Mouse (Mus musculus): Measurements from ENCODE around the gene Usp33. TPM values are rescaled to one million over a fixed set of nuclear protein-coding genes. Genes with fewer than 3 reads are reported as not detected.
"Not testable (repeated sequence)": the region's sequence is repeated elsewhere in the genome, so short reads cannot be mapped to it uniquely, and the experiment has no call there.

The Usp33 gene
- total and polyA plus RNA-seq, 2 experiments from 2014 or later = 16.4 to 21.7 TPM

GRCm38 (mm10) chr3:152305080-152305479, 41.2 kb upstream of the Usp33 start:
- TF ChIP-seq CTCF (IDR thresholded peaks at IDR 0.05; ENCODE audit: low read depth) = no peak
- no peak for TF ChIP-seq EP300 (IDR thresholded peaks at IDR 0.05; ENCODE audit: low read depth)
- no peaks in the 10 kb centered on the region for H3K9me3 ChIP-seq (replicated peaks; ENCODE audit: control insufficient read depth, low read length)
- H3K4me1 ChIP-seq (ENCODE audit: control insufficient read depth, insufficient read depth) = peaks cover 29% of the 10 kb centered on the region
- H3K36me3 ChIP-seq (replicated peaks; ENCODE audit: control insufficient read depth, insufficient read depth, low read length) = no peaks in the 10 kb centered on the region
- DNase-seq (ENCODE audit: low spot score) = peak; percentile 67
- no peak overlapping the region for H3K9ac ChIP-seq (replicated peaks; ENCODE audit: low read depth, low read length)
- ATAC-seq (ENCODE audit: insufficient read depth, low read depth) = peak; percentile 45
- H3K27me3 ChIP-seq (ENCODE audit: control insufficient read depth, insufficient read depth, low read length) = no peaks in the 10 kb centered on the region
- no peak overlapping the region for H3K4me2 ChIP-seq (ENCODE audit: low read depth, low read length)
- WGBS = 28% methylated on average over 8 of the region's 8 CpGs
- peak overlapping the region; percentile 98 for H3K27ac ChIP-seq (ENCODE audit: low read depth)
- H3K4me3 ChIP-seq (ENCODE audit: low read depth, low read length) = no peak overlapping the region

GRCm38 (mm10) chr3:152305971-152306370, 40.3 kb upstream of the Usp33 start:
- peak overlapping the region; percentile 98 for H3K27ac ChIP-seq (ENCODE audit: low read depth)
- ATAC-seq (ENCODE audit: insufficient read depth, low read depth) = no peak
- no peaks in the 10 kb centered on the region for H3K9me3 ChIP-seq (replicated peaks; ENCODE audit: control insufficient read depth, low read length)
- no peak overlapping the region for H3K4me3 ChIP-seq (ENCODE audit: low read depth, low read length)
- WGBS = 62% methylated on average over 4 of the region's 4 CpGs
- H3K9ac ChIP-seq (replicated peaks; ENCODE audit: low read depth, low read length) = no peak overlapping the region
- H3K4me1 ChIP-seq (ENCODE audit: control insufficient read depth, insufficient read depth) = peaks cover 35% of the 10 kb centered on the region
- H3K36me3 ChIP-seq (replicated peaks; ENCODE audit: control insufficient read depth, insufficient read depth, low read length) = no peaks in the 10 kb centered on the region
- no peak for DNase-seq (ENCODE audit: low spot score)
- H3K27me3 ChIP-seq (ENCODE audit: control insufficient read depth, insufficient read depth, low read length) = no peaks in the 10 kb centered on the region
- no peak overlapping the region for H3K4me2 ChIP-seq (ENCODE audit: low read depth, low read length)
- TF ChIP-seq EP300 (IDR thresholded peaks at IDR 0.05; ENCODE audit: low read depth) (no peak), CTCF (IDR thresholded peaks at IDR 0.05; ENCODE audit: low read depth) (no peak)

- DNase-seq (ENCODE audit: low spot score) = peak; percentile 93
- Histone ChIP-seq H3K27ac (ENCODE audit: low read depth) (peak overlapping the region; percentile 90), H3K4me2 (ENCODE audit: low read depth, low read length) (no peak overlapping the region), H3K9me3 (replicated peaks; ENCODE audit: control insufficient read depth, low read length) (no peaks in the 10 kb centered on the region), H3K9ac (replicated peaks; ENCODE audit: low read depth, low read length) (peak overlapping the region; percentile 10; the same call in 1 of the 2 replicates), H3K4me3 (ENCODE audit: low read depth, low read length) (no peak overlapping the region), H3K27me3 (ENCODE audit: control insufficient read depth, insufficient read depth, low read length) (no peaks in the 10 kb centered on the region), H3K36me3 (replicated peaks; ENCODE audit: control insufficient read depth, insufficient read depth, low read length) (0 out of 2 replicates have a peak, but pooled peaks cover 3% of the 10 kb centered on the region), H3K4me1 (ENCODE audit: control insufficient read depth, insufficient read depth) (peaks cover 43% of the 10 kb centered on the region)
- 9% methylated on average over 10 of the region's 10 CpGs for WGBS
- peak; percentile 66 for ATAC-seq (ENCODE audit: insufficient read depth, low read depth)
- TF ChIP-seq CTCF (IDR thresholded peaks at IDR 0.05; ENCODE audit: low read depth) = no peak
- TF ChIP-seq EP300 (IDR thresholded peaks at IDR 0.05; ENCODE audit: low read depth) = peak; percentile 73
Observed at GRCm38 (mm10) chr3:152308485-152309249, 37.6 kb upstream of the Usp33 start.

GRCm38 (mm10) chr3:152309250-152309645, 37.0 kb upstream of the Usp33 start:
- Histone ChIP-seq H3K27me3 (ENCODE audit: control insufficient read depth, insufficient read depth, low read length) (no peaks in the 10 kb centered on the region), H3K9me3 (replicated peaks; ENCODE audit: control insufficient read depth, low read length) (no peaks in the 10 kb centered on the region), H3K9ac (replicated peaks; ENCODE audit: low read depth, low read length) (peak overlapping the region; percentile 10; the same call in 1 of the 2 replicates), H3K4me3 (ENCODE audit: low read depth, low read length) (no peak overlapping the region), H3K4me2 (ENCODE audit: low read depth, low read length) (no peak overlapping the region), H3K4me1 (ENCODE audit: control insufficient read depth, insufficient read depth) (peaks cover 43% of the 10 kb centered on the region), H3K27ac (ENCODE audit: low read depth) (peak overlapping the region; percentile 90), H3K36me3 (replicated peaks; ENCODE audit: control insufficient read depth, insufficient read depth, low read length) (0 out of 2 replicates have a peak, but pooled peaks cover 3% of the 10 kb centered on the region)
- 54% methylated on average over 9 of the region's 9 CpGs for WGBS
- no peak for ATAC-seq (ENCODE audit: insufficient read depth, low read depth)
- TF ChIP-seq EP300 (IDR thresholded peaks at IDR 0.05; ENCODE audit: low read depth) (no peak), CTCF (IDR thresholded peaks at IDR 0.05; ENCODE audit: low read depth) (0 out of 2 replicates have a peak, but pooled peaks have one; percentile 1)
- peak; percentile 67 for DNase-seq (ENCODE audit: low spot score)

GRCm38 (mm10) chr3:152314666-152315065, 31.6 kb upstream of the Usp33 start:
- not testable (repeated sequence) for DNase-seq (ENCODE audit: low spot score); H3K9ac ChIP-seq (replicated peaks; ENCODE audit: low read depth, low read length); H3K4me3 ChIP-seq (ENCODE audit: low read depth, low read length); H3K36me3 ChIP-seq (replicated peaks; ENCODE audit: control insufficient read depth, insufficient read depth, low read length); H3K27me3 ChIP-seq (ENCODE audit: control insufficient read depth, insufficient read depth, low read length); H3K9me3 ChIP-seq (replicated peaks; ENCODE audit: control insufficient read depth, low read length); ATAC-seq (ENCODE audit: insufficient read depth, low read depth); H3K27ac ChIP-seq (ENCODE audit: low read depth); H3K4me2 ChIP-seq (ENCODE audit: low read depth, low read length)
- H3K4me1 ChIP-seq (ENCODE audit: control insufficient read depth, insufficient read depth) = peaks cover 18% of the 10 kb centered on the region; the same call in 1 of the 2 replicates
- 80% methylated on average over 14 of the region's 14 CpGs for WGBS

Data from heart, postnatal 0 days (tissue).